Mouse (Mus musculus): Measurements from ENCODE around the gene Tmem255b. TPM values are rescaled to one million over a fixed set of nuclear protein-coding genes. Genes with fewer than 3 reads are reported as not detected.

Gene Tmem255b
- polyA plus RNA-seq, 1 experiment from 2014 or later, result not detected

DNA sequence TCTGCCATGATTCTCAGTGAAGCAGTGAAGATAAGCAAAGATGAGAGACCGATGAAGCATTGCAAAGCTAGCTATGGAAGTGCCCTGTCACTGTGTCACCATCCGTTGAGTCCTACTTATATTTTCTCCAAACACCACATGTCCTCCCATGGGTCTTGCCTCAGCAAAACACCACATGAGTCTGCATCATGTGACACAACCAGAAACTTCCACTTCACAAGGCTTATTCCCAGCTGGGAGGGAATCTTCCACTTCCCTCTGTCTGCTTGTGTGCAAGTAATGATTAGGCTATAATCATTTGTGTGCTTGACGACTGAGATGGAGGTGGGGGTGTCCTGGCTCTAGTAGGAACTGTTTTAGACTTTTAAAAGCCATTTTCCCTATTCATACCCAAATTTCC, 66.2 kb downstream of the Tmem255b start:
- 88% methylated on average over 3 of the region's 3 CpGs for WGBS
- no peaks in the 10 kb centered on the region for H3K4me1 ChIP-seq (replicated peaks)
- no peaks in the 10 kb centered on the region for H3K36me3 ChIP-seq
- H3K27ac ChIP-seq, result no peak overlapping the region
- ATAC-seq, result no peak
- no peaks in the 10 kb centered on the region for H3K9me3 ChIP-seq
- H3K4me3 ChIP-seq (replicated peaks), result no peak overlapping the region
- H3K9ac ChIP-seq (replicated peaks), result no peak overlapping the region
- H3K4me2 ChIP-seq (replicated peaks), result no peak overlapping the region
- no peaks in the 10 kb centered on the region for H3K27me3 ChIP-seq

GRCm38 (mm10) chr8:13503936-13504606, 69.1 kb downstream of the Tmem255b start:
- H3K36me3 ChIP-seq, result no peaks in the 10 kb centered on the region
- H3K27ac ChIP-seq, result no peak overlapping the region
- H3K4me1 ChIP-seq (replicated peaks), result no peaks in the 10 kb centered on the region
- H3K4me2 ChIP-seq (replicated peaks), result no peak overlapping the region
- no peak for ATAC-seq
- H3K4me3 ChIP-seq (replicated peaks), result no peak overlapping the region
- H3K9me3 ChIP-seq, result no peaks in the 10 kb centered on the region
- H3K27me3 ChIP-seq, result no peaks in the 10 kb centered on the region
- no peak overlapping the region for H3K9ac ChIP-seq (replicated peaks)
- 89% methylated on average over 8 of the region's 8 CpGs for WGBS

- no peaks in the 10 kb centered on the region for H3K9me3 ChIP-seq
- no peak overlapping the region for H3K27ac ChIP-seq
- no peaks in the 10 kb centered on the region for H3K27me3 ChIP-seq
- no peak overlapping the region for H3K4me3 ChIP-seq (replicated peaks)
- H3K4me2 ChIP-seq (replicated peaks), result no peak overlapping the region
- no peaks in the 10 kb centered on the region for H3K4me1 ChIP-seq (replicated peaks)
- ATAC-seq, result no peak
- H3K36me3 ChIP-seq, result no peaks in the 10 kb centered on the region
- no peak overlapping the region for H3K9ac ChIP-seq (replicated peaks)
Observed at GRCm38 (mm10) chr8:13504894-13505674, 70.1 kb downstream of the Tmem255b start.

- no peak for ATAC-seq
- H3K4me3 ChIP-seq (replicated peaks), result no peak overlapping the region
- H3K27me3 ChIP-seq, result no peaks in the 10 kb centered on the region
- no peak overlapping the region for H3K4me2 ChIP-seq (replicated peaks)
- H3K9ac ChIP-seq (replicated peaks), result no peak overlapping the region
- WGBS, result 52% methylated on average over 4 of the region's 4 CpGs
- H3K9me3 ChIP-seq, result no peaks in the 10 kb centered on the region
- no peaks in the 10 kb centered on the region for H3K4me1 ChIP-seq (replicated peaks)
- H3K36me3 ChIP-seq, result no peaks in the 10 kb centered on the region
- no peak overlapping the region for H3K27ac ChIP-seq
Observed at GRCm38 (mm10) chr8:13506849-13507248, 71.9 kb downstream of the Tmem255b start.

GRCm38 (mm10) chr8:13507284-13507937, 72.4 kb downstream of the Tmem255b start:
- ATAC-seq, result no peak
- WGBS, result 89% methylated on average over 3 of the region's 3 CpGs
- H3K4me2 ChIP-seq (replicated peaks), result no peak overlapping the region

GRCm38 (mm10) chr8:13512016-13512415, 77.0 kb downstream of the Tmem255b start:
- H3K4me3 ChIP-seq (replicated peaks), result no peak overlapping the region
- no peaks in the 10 kb centered on the region for H3K27me3 ChIP-seq
- 72% methylated on average over 5 of the region's 5 CpGs for WGBS
- H3K36me3 ChIP-seq, result no peaks in the 10 kb centered on the region
- no peaks in the 10 kb centered on the region for H3K4me1 ChIP-seq (replicated peaks)
- ATAC-seq, result no peak
- no peak overlapping the region for H3K4me2 ChIP-seq (replicated peaks)
- H3K27ac ChIP-seq, result no peak overlapping the region
- H3K9me3 ChIP-seq, result no peaks in the 10 kb centered on the region
- H3K9ac ChIP-seq (replicated peaks), result no peak overlapping the region

More at GRCm38 (mm10) chr8:13507284-13507937, 72.4 kb downstream of the Tmem255b start:
- H3K36me3 ChIP-seq, result no peaks in the 10 kb centered on the region
- no peaks in the 10 kb centered on the region for H3K27me3 ChIP-seq
- H3K9ac ChIP-seq (replicated peaks), result no peak overlapping the region
- no peak overlapping the region for H3K27ac ChIP-seq
- H3K9me3 ChIP-seq, result no peaks in the 10 kb centered on the region
- H3K4me3 ChIP-seq (replicated peaks), result no peak overlapping the region
- H3K4me1 ChIP-seq (replicated peaks), result no peaks in the 10 kb centered on the region

DNA sequence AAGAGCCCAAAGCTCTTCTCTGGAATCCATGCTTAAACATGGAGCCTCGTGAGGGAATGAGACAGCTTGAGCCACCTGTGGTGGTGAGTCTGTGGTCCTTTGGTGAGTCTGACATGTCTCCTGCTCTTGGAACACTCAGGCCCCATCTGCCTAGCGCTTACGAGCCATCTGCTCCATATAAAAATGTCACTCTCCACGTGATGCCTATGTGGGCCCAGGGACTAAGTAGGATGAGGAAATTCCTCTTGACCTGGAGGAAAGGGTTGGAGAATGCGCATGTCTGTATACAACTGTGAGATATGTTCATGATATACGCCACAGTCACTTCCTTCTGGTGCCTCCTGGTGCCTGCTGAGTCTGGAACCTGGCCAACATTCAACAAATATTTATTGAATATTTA, 77.7 kb downstream of the Tmem255b start:
- ATAC-seq, result no peak
- Histone ChIP-seq H3K27ac (no peak overlapping the region), H3K4me2 (replicated peaks) (no peak overlapping the region), H3K9me3 (no peaks in the 10 kb centered on the region), H3K36me3 (no peaks in the 10 kb centered on the region), H3K4me1 (replicated peaks) (no peaks in the 10 kb centered on the region), H3K27me3 (no peaks in the 10 kb centered on the region), H3K4me3 (replicated peaks) (no peak overlapping the region), H3K9ac (replicated peaks) (no peak overlapping the region)
- WGBS, result 87% methylated on average over 6 of the region's 6 CpGs

DNA sequence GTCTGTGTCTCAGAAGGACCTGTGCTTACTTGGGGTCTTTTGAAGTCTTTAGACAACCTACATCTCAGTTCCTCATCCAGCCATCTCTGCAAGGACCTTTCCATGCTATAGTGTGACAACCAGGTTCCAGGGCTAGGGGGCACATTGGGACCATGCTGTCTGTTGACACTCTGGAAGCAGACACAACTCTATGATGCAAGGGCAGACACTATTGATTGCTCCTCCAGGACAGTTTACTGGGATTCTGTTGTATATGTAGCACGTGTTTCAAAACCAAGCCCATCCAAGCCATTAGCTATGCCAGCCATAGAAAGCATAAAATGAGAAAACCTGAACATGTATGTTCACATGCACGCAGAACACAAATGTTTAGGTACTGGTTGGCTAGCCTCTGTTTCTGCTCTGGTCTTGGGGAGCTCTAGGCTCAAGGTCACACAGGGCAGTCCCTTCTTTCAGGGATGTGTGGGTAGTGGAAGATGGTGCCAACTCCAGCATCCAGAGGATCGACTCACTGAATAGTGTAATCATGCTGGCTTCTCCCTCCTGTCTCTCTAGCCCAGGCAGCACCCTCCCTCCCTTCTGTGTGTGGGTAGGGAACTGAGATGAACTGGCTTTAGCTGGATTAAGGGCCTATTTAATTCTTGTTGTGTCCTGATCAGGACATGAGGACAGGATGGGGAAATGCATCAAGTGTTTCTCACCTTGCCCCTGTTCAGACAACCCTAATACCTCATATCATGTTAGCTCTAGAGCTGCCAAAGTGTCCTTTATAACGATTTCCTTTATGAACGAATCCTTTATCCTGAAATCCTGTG, 78.8 kb downstream of the Tmem255b start:
- no peak for ATAC-seq
- Histone ChIP-seq H3K9me3 (no peaks in the 10 kb centered on the region), H3K4me2 (replicated peaks) (no peak overlapping the region), H3K27ac (no peak overlapping the region), H3K27me3 (no peaks in the 10 kb centered on the region), H3K4me3 (replicated peaks) (no peak overlapping the region), H3K9ac (replicated peaks) (no peak overlapping the region), H3K4me1 (replicated peaks) (no peaks in the 10 kb centered on the region), H3K36me3 (no peaks in the 10 kb centered on the region)
- 82% methylated on average over 5 of the region's 5 CpGs for WGBS

DNA sequence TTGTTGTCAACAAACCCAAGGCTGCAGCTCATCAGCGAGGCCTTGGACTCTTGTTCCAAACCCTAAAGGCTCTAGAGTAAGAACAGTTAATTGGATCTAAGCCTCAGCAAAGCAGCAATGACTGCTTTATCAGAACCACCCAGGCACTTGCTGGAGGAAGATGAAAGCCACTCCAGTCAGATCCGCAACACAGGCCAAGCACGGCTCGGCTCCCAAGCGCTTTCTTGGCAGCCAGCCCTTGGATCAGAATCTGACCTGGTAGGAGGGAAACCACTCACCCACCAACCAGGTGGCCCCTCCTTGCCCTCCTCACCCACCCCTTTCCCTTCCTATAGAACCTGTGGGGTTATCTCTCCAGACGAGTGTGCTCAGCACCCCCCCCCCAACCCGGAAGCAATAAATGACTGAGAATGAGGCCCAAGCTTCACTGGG, 81.0 kb downstream of the Tmem255b start:
- WGBS, result 88% methylated on average over 7 of the region's 7 CpGs

GRCm38 (mm10) chr8:13516728-13517127, 81.7 kb downstream of the Tmem255b start:
- Histone ChIP-seq H3K4me1 (replicated peaks) (no peaks in the 10 kb centered on the region), H3K4me2 (replicated peaks) (no peak overlapping the region), H3K27me3 (no peaks in the 10 kb centered on the region), H3K9me3 (no peaks in the 10 kb centered on the region), H3K27ac (no peak overlapping the region), H3K36me3 (no peaks in the 10 kb centered on the region), H3K9ac (replicated peaks) (no peak overlapping the region), H3K4me3 (replicated peaks) (no peak overlapping the region)
- no peak for ATAC-seq
- WGBS, result 90% methylated on average over 5 of the region's 5 CpGs

More for the DNA sequence above, 81.0 kb downstream of the Tmem255b start:
- ATAC-seq, result no peak
- Histone ChIP-seq H3K9ac (replicated peaks) (no peak overlapping the region), H3K27me3 (no peaks in the 10 kb centered on the region), H3K27ac (no peak overlapping the region), H3K4me1 (replicated peaks) (no peaks in the 10 kb centered on the region), H3K36me3 (no peaks in the 10 kb centered on the region), H3K4me3 (replicated peaks) (no peak overlapping the region), H3K9me3 (no peaks in the 10 kb centered on the region), H3K4me2 (replicated peaks) (no peak overlapping the region)

GRCm38 (mm10) chr8:13517284-13517781, 82.3 kb downstream of the Tmem255b start:
- no peak for ATAC-seq
- 85% methylated on average over 6 of the region's 6 CpGs for WGBS
- no peaks in the 10 kb centered on the region for H3K9me3 ChIP-seq
- no peaks in the 10 kb centered on the region for H3K36me3 ChIP-seq
- H3K9ac ChIP-seq (replicated peaks), result no peak overlapping the region
- no peak overlapping the region for H3K4me2 ChIP-seq (replicated peaks)
- no peak overlapping the region for H3K4me3 ChIP-seq (replicated peaks)
- H3K27me3 ChIP-seq, result no peaks in the 10 kb centered on the region
- no peak overlapping the region for H3K27ac ChIP-seq
- no peaks in the 10 kb centered on the region for H3K4me1 ChIP-seq (replicated peaks)
